Mouse (Mus musculus): ENCODE results near the gene Tmem116.

Tmem116 gene

GRCm38 (mm10) chr5:121537588-121537987, 85.9 kb downstream of the Tmem116 start:
- DNase-seq (ENCODE audit: low read depth, low spot score), result no peak

DNA sequence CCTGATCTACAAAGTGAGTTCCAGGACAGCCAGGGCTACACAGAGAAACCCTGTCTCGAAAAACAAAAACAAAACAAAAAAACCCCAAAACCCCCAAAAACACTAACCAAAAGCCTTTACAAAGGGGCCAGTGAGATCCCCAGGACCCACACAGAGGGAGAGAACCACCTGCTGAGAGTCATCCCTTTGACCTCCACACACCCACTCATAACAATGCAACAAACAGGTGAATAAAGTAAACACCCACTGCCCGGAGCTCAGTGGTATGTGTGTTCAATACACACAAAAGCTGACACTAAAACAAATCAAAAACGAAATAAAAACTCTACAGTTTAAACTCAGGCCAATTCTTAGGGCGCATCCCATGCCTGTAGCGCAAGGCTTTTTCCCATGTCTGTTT, 88.4 kb downstream of the Tmem116 start:
- no peak for DNase-seq (ENCODE audit: low read depth, low spot score)

DNA sequence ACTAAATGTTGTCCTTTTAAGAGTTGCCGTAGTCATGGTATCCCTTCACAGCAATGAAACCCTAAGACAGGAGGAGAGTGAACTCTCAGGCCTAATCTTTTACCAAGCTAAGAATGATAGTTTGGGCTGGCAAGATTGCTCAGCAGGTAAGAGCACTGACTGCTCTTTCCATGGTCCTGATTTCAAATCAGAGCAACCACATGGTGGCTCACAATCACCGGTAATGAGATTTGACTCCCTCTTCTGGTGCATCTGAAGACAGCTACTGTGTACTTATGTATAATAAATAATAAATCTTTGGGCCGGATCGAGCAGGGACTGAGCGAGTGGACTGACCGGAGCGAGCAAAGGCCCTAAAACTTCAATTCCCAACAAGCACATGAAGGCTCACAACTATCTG, 89.5 kb downstream of the Tmem116 start:
- DNase-seq (ENCODE audit: low read depth, low spot score), result no peak

- DNase-seq (ENCODE audit: low read depth, low spot score), result no peak
These were observed 91.7 kb downstream of the Tmem116 start for GRCm38 (mm10) chr5:121543370-121543769.

DNA sequence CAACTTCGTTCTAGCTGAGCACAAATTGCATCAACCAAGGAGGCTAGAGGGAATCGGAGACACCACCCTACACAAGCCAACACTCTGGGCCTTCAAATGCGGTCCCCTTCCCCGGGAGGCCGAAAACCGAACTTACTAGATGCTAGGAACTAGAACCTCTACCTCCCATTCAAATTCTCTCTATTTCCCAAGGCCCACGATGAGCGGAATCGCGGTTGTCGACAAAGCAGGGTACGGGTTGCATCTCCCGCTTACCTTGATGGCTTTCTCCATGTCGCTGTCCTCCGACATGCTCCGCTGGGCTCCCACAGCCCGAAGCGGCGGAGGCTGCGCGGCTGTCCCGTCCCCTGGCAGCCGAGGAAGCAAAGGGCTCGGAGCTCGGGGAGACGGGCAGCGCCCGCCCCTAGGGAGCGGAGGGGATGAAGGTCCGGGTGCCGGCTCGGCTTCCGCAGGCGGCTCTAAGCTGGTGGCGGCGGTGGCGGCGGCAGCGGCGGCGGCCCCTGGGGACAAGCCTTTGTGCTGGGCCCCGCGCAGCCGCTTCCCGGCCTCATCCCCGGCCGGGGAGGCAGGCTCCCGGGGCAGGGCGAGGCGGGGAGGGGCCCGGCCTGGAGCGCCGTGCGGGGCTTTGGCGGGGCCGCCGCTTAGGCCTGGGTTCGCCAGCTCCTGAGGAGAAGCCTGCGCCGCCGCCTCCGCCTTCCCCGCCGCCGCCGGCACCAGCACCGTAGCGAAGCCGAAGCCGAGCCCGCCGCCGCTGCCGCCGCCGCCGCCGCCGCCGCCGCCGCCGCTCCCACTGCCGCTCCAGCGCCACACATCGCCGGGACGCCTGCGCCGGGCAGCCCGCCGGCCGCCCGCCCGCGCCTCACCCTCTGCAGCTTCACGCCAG, 93.5 kb downstream of the Tmem116 start, which contains the start of the genes Adam1a and Gm42878:
TSS of gene Adam1a (minus strand) at position 573 of the 883 bp plus-strand sequence.
TSS of gene Gm42878 (minus strand) at position 573 of the 883 bp plus-strand sequence.
- DNase-seq (ENCODE audit: low read depth, low spot score), result no peak

- peak; percentile 92 for DNase-seq (ENCODE audit: low read depth, low spot score)
These were observed 94.3 kb downstream of the Tmem116 start, which contains the start of gene Mapkapk5 for GRCm38 (mm10) chr5:121545793-121546529. Mapkapk5 (minus strand) TSS chr5:121545905.

DNA sequence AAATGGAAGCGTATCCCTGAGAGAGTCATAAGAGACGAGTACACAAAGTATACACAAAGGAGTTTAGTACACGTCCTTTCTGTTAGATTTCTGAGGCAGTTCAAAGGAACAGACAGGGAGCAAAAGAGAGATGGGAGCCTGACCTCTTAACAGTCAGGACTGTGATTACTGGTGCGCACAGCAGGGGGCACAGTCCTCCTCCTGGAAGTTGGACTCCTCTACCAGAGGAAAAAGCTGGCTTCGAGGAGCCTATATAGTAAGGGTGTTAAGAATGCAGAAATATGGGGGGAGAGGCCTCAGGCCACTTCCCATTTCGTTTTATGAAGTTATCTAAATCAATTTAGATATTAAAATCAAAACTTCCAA, 94.8 kb downstream of the Tmem116 start:
- DNase-seq (ENCODE audit: low read depth, low spot score), result no peak

- DNase-seq (ENCODE audit: low read depth, low spot score), result no peak
These were observed 95.4 kb downstream of the Tmem116 start for GRCm38 (mm10) chr5:121547084-121547483.

DNA sequence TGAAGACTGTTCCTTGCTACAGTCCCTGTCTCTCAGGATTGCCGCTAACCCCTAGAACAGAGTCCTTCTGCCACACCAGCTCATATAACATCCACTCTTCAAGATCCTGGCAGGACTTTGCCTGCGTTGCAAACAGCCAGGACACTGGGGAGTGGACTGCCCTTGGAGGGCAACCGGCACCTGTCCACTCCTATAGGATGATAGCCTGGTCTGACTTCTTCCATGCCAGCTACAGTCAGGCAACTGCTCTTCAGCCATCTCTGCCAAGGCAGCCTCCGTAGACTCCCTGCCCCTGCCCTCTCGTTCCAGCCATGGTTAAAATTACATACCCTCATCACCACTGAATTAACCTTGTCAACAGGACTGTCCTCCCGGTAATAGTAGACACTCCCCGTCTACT, 97.5 kb downstream of the Tmem116 start:
- no peak for DNase-seq (ENCODE audit: low read depth, low spot score)

- no peak for DNase-seq (ENCODE audit: low read depth, low spot score)
These were observed 110.7 kb downstream of the Tmem116 start for GRCm38 (mm10) chr5:121562436-121562835.

- DNase-seq (ENCODE audit: low read depth, low spot score), result no peak
These were observed 112.8 kb downstream of the Tmem116 start for GRCm38 (mm10) chr5:121564468-121564895.

GRCm38 (mm10) chr5:121566035-121566681, 114.5 kb downstream of the Tmem116 start:
- no peak for DNase-seq (ENCODE audit: low read depth, low spot score)

GRCm38 (mm10) chr5:121569881-121570420, 118.3 kb downstream of the Tmem116 start:
- no peak for DNase-seq (ENCODE audit: low read depth, low spot score)

DNA sequence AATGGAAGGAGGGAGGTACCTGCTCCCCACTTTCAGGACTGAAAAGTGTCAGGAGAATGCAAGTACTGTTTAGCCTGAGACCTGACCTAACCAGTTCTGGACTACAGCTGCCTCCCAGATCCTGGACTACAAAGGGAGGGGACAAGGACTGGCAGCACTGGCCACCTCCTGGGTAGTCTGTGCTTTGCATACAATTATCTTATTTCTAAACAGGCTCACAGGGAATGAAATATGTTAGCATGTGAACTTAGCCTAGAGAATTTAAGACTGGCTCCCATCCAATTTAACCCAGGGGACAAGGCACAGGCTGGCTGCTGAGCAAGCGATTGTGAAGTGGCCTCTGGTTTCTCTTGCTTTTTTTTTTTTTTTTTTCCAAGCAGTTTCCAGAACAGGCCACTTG, 119.1 kb downstream of the Tmem116 start:
- DNase-seq (ENCODE audit: low read depth, low spot score), result no peak
